Mouse (Mus musculus) cortical plate, adult 2 months (tissue): ENCODE results near the gene Acot7.
A peak's percentile ranks its signal among the peaks of the same experiment; 100 is the strongest.

Experiments
- CTCF ChIP-seq: fragments of 200-500 bp; IDR thresholded peaks from 2 replicates; pipeline ENCODE4 v1.5.1; 2011; ENCODE audit warnings: mild to moderate bottlenecking, control low read depth, low read length; ENCODE audit not compliant: insufficient read depth; ENCODE audit errors: extremely low read depth
- POLR2A ChIP-seq: fragments of 200-500 bp; IDR thresholded peaks from 2 replicates; pipeline ENCODE4 v1.6.1; 2011; ENCODE audit warnings: mild to moderate bottlenecking, low read length, control low read depth; ENCODE audit not compliant: insufficient read depth; ENCODE audit errors: extremely low read depth

DNA sequence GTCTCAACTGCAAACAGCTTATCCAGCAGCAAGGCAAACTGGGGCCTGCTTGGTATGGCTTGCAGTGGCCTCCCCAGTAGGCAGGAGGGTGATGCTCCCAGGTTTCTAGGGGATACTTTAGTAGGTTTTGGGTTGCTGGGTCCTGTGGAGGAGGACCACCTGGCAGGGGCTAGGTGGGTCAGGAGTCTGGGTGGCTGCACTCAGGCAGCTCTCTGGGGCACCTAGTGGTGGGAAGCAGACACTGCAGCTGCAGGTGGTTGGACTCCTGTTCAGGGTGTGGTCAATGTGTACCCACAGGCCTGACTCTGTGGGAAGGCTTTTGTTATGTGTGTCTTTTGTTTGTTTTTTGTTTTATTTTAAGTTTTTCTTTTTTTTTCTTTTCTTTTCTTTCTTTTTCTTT is 43.4 kb upstream of the Acot7 start:
- TF ChIP-seq POLR2A (no peak), CTCF (peak; percentile 71)
